Mouse (Mus musculus) urinary bladder, adult 2 months (tissue): Measurements from ENCODE around the gene Apol7e. TPM values are rescaled to one million over a fixed set of nuclear protein-coding genes. Genes with fewer than 3 reads are reported as not detected.
"Not testable (repeated sequence)": the region's sequence is repeated elsewhere in the genome, so short reads cannot be mapped to it uniquely, and the experiment has no call there.

Source experiments
- DNase-seq: peaks from one replicate; pipeline ENCODE4 v3.0.0; 2022; ENCODE audit warnings: low spot score
- polyA plus RNA-seq: library from polyadenylated mRNA; depleted of rRNA; stranded (reverse); fragments of >200 nt; gene quantifications from 2 replicates; pipeline ENCODE4 v1.2.3, GENCODE M21; 2012

Gene Apol7e
- polyA plus RNA-seq, 1 experiment = 0.41 TPM

- no peak for DNase-seq
These were observed 42.0 kb downstream of the Apol7e start for GRCm38 (mm10) chr15:77740511-77741297.

GRCm38 (mm10) chr15:77741556-77741955, 42.9 kb downstream of the Apol7e start:
- DNase-seq = not testable (repeated sequence)

GRCm38 (mm10) chr15:77744632-77745031, 46.0 kb downstream of the Apol7e start:
- no peak for DNase-seq

GRCm38 (mm10) chr15:77745081-77745480, 46.4 kb downstream of the Apol7e start:
- no peak for DNase-seq

- DNase-seq = no peak
These were observed 47.7 kb downstream of the Apol7e start for GRCm38 (mm10) chr15:77746326-77746725.

GRCm38 (mm10) chr15:77748414-77748813, 49.8 kb downstream of the Apol7e start:
- DNase-seq = no peak

GRCm38 (mm10) chr15:77749717-77750116, 51.1 kb downstream of the Apol7e start:
- DNase-seq = no peak

- DNase-seq = no peak
These were observed 51.8 kb downstream of the Apol7e start for GRCm38 (mm10) chr15:77750461-77750860.

GRCm38 (mm10) chr15:77752443-77752842, 53.8 kb downstream of the Apol7e start:
- no peak for DNase-seq

- DNase-seq = no peak
These were observed 56.5 kb downstream of the Apol7e start for GRCm38 (mm10) chr15:77755132-77755531.

- DNase-seq = no peak
These were observed 57.4 kb downstream of the Apol7e start for GRCm38 (mm10) chr15:77756081-77756480.

GRCm38 (mm10) chr15:77756848-77757247, 58.2 kb downstream of the Apol7e start, which contains the start of gene Apol8:
Gene Apol8 (minus strand): TSS chr15:77757003.
- no peak for DNase-seq

- DNase-seq = no peak
These were observed 59.0 kb downstream of the Apol7e start for GRCm38 (mm10) chr15:77757586-77758226.

GRCm38 (mm10) chr15:77760037-77760436, 61.4 kb downstream of the Apol7e start:
- no peak for DNase-seq

- DNase-seq = no peak
These were observed 62.4 kb downstream of the Apol7e start for GRCm38 (mm10) chr15:77761083-77761482.

GRCm38 (mm10) chr15:77761561-77762380, 63.1 kb downstream of the Apol7e start:
- DNase-seq = no peak

GRCm38 (mm10) chr15:77763050-77763449, 64.4 kb downstream of the Apol7e start:
- DNase-seq = no peak

GRCm38 (mm10) chr15:77763702-77764101, 65.0 kb downstream of the Apol7e start:
- no peak for DNase-seq

GRCm38 (mm10) chr15:77764391-77765006, 65.8 kb downstream of the Apol7e start:
- no peak for DNase-seq

GRCm38 (mm10) chr15:77765484-77766093, 66.9 kb downstream of the Apol7e start:
- DNase-seq = no peak

- no peak for DNase-seq
These were observed 68.3 kb downstream of the Apol7e start for GRCm38 (mm10) chr15:77766981-77767380.
